Mouse (Mus musculus) layer of hippocampus, postnatal 14 days (tissue): Measurements from ENCODE around the gene Agpat2. TPM values are rescaled to one million over a fixed set of nuclear protein-coding genes. Genes with fewer than 3 reads are reported as not detected.

Source experiments
- DNase-seq, 2 experiments: peaks; one replicate each; pipeline ENCODE4 v3.0.0; 2021 to 2022; ENCODE audit warnings: low spot score in 2 of 2, mixed read lengths in 1 of 2
- total RNA-seq, 2 experiments: library from RNA; stranded (reverse); gene quantifications; 2 replicates each; pipeline ENCODE4 v1.2.3; 2021

Agpat2 gene
- total RNA-seq, 2 experiments from 2014 or later = 1.2 to 1.9 TPM

DNA sequence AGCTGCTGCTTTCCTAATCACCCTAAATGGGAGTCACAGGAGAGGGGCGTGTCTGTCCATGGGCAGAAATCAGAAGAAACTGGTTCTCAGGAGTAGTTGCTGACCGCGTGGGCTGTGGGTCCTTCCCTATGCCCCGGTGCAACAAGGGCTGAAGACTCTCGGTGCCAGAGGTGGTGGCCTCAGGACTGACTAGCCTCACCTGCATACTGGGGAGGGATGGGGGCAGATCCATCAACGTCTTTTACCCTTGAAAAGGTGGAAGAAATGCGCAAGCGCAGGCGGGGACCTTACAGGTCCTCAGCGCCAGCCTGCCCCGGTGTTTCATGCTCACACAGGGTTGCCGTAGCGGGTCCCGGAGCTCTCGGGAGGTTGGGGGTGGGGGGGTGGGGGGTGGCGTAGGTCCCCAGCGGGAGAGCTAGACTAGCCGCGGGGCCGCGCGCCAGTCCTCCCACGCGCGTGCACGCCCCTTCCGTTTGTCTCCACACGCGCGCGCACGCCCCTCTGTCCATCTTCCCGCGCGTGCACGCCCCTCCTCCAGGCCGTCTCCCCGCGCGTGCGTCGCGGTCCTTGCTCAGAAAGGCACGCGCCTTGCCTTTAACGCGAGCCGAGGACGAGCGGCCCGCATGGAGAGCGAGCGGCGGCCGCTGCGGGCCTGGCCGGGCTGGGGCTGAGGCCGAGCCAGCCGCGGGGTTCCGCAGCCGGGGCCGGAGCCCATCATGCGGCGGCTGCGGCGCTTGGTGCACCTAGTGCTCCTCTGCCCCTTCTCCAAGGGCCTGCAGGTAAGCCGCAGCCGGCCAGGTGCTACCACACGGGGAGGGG, 23.9 kb upstream of the Agpat2 start, which contains the start of gene Fam69b:
Fam69b (plus strand) TSS at position 537 of the 819 bp plus-strand sequence.
- DNase-seq = peak; percentile 77 to 87

DNA sequence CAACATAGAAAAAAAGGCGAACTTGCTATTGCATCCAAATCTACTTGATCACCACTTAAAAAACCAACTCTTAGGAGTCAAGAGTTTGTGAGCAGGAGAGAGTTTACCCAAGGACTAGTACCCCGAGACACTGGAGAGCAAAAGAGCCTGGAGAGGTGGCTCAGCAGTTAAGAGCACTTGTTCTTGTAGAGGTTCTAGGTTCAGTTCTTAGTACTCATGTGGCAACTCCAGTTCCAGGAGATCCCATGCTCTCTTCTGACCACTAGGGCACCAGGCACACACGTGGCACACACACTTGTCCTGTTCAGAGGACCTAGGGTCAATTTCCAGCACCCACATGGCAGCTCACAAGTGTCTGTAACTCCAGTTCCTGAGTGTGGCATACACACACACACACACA, 21.9 kb upstream of the Agpat2 start:
- no peak for DNase-seq

- no peak for DNase-seq
Measured at GRCm38 (mm10) chr2:26625419-26625818, 21.2 kb upstream of the Agpat2 start.

GRCm38 (mm10) chr2:26622984-26623383, 18.8 kb upstream of the Agpat2 start:
- no peak for DNase-seq

- no peak for DNase-seq
Measured at GRCm38 (mm10) chr2:26621246-26621645, 17.0 kb upstream of the Agpat2 start.

DNA sequence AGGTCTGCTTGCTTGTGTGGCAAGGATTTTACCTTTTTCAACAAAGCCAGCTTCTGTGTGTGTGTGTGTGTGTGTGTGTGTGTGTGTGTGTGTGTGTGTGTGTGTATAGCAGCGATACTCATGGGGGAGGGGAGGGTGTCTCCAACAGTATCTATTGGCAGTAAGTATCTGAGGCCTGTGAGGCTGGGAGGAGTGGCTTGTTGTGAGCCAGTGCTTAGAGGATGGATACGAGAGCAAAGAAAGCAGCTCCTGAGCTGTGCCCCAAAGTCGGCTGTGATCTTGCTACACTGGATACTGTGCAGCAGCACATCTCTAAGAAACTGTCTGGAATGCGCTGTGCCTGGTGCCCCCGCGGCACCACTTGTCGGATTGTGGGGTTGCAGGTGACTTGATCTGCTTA, 13.7 kb upstream of the Agpat2 start:
- DNase-seq = no peak

DNA sequence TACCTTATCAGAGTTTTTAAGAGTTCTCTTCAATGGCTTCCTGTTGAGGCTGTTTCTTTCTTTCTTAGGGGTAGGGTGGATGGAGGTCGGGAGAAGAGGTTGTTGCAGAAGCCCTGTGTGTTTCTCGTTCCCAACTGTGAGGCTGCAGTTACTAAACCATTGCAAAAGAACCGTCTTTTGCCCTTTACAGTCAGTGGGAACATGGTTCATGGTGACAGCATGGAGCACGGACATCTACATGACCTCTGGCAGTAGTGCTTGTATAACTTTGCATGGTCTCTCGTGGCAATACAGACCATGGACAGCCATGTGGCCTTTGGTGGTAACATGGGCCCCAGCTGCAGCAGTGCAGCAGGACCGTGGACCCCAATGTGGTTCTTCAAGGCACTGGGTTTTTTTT, 13.1 kb upstream of the Agpat2 start:
- DNase-seq = no peak

GRCm38 (mm10) chr2:26615459-26616124, 11.4 kb upstream of the Agpat2 start:
- no peak for DNase-seq

- DNase-seq = no peak
Measured at GRCm38 (mm10) chr2:26614903-26615302, 10.7 kb upstream of the Agpat2 start.

DNA sequence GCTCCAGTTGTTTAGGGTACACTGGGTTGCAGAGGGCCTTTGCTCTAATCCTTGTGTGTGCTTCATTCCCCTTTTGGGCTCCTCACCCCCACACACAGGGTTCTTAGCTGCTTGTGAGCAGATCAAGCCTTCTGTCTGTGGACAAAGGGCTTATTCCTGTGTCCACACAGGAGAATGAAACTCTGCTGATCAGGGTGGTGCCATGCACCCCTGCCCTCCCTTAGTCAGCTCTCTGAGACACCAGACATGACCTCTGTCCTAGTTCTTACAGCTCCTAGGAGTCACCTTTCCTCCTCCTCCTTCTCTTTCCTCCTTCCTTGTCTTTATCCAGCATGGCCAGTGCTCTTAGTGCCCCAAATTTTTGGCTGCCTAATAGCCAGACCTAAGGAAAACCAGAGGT, 7.7 kb upstream of the Agpat2 start:
- DNase-seq = no peak

- DNase-seq = no peak
Measured at GRCm38 (mm10) chr2:26611054-26611453, 6.8 kb upstream of the Agpat2 start.

DNA sequence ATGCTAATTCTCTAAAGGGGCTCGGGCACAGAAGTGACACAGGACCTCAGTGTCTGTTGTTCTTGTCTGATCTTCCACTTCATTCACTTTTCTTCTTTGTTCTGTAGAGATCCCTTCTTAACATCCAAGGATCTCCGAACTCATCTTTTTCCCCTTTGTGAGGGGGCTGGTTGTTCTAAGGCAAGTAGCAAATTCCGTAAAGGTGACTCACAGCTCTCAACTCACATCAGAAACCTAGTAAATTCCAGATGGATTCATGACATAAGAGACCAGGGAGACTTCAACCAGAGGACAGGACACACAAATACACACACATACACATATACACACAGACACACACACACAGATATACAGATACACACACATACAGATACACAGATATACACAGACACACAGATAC, 6.3 kb upstream of the Agpat2 start:
- DNase-seq = no peak

DNA sequence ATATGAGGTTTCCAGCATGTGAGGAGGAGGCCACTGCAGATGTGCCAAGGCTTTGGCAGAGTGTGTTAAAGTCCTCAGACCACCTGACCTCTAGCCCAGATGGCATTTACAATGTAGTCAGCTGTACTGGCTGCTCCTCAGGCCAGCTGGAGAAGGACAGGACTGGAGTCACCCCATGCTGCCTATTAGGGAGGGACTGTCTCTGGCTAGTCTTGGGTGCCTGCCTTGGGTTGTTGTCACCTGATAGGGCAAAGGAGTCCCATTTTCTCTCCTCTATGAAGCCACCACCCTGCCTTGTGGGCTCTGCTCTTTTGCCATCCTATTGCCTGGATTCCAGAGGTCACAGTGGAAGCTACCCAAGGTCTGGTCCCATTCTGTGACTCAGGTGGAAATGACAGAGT, 5.0 kb upstream of the Agpat2 start:
- DNase-seq = no peak

GRCm38 (mm10) chr2:26608781-26609180, 4.6 kb upstream of the Agpat2 start:
- no peak for DNase-seq

GRCm38 (mm10) chr2:26607056-26607910, 3.1 kb upstream of the Agpat2 start:
- DNase-seq = no peak

DNA sequence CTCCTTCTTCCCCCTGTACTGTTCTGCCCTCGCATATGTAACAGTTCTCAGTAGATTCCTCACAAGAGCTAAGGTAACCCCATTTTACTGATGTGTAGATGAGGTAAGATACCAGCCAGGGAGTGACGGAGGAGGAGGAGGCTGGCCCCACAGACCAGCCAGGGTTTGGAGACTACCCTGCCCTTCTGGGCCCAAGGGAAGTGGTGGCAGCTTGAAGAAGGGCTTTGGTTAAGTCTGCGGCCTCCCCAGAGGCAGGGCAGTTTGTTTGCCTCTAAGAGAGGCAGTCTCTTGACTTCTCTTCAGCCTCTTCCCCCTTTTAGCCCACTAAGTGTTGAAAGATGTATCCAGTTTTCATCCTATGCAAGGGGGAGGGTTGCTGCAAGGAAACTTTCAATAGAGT, 2.4 kb upstream of the Agpat2 start:
- no peak for DNase-seq

DNA sequence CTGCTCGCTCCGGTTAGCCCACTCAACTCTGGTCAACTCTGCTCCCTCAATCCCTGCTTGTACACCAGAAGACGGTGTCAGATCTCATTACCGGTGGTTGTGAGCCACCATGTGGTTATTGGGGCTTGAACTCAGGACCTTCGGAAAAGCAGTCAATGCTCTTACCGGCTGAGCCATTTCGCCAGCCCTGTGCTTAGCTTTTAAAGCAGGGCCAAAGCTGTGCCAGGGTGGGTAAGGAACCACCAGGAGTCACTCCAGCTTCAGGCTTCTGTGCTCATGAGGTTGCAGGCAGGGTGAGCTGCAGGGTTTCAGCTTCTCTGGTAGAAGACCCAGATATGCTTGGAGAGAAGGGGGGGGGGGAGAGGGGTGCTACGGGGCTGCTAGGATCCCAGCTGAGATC, 1.1 kb upstream of the Agpat2 start:
- DNase-seq = no peak

- no peak for DNase-seq
Measured at GRCm38 (mm10) chr2:26603159-26603558, 1.1 kb downstream of the Agpat2 start.

DNA sequence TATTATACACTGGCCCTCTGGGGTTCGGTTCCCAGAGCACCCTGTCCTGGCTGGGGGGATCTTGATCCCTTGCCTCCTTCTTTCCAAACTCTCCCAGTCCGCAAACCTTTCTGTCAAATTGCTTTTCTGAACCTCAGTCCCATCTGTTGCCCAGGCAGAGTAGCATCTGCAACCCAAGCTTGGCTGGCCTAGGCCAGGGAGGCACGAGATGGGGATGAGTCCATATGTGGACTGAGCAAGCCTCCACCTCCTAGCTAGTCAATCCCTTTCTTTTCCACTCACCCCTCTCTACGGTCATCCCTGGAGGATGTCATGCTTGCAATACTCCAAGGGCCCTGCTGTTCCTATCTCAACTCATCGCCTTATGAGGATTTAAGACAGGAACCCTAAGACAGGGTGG, 1.6 kb downstream of the Agpat2 start:
- no peak for DNase-seq

DNA sequence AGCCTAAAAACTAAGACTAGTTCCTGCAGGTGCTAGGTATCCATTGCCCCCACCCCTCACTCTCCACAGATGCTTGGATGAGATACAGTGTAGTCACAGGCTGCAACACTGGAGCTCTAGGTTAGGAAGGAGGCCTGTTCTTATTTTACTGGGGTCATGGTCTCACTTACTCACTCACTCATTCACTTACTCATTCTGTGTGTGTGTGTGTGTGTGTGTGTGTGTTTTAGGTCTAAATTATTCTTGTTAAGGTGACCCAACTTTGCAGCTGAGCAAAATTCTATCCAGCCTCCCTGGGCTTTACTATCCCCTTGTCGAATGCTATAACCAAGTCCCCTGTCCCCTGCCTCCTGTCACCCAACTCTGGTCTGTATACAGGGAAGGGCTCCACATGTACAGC, 2.6 kb downstream of the Agpat2 start:
- DNase-seq = no peak

DNA sequence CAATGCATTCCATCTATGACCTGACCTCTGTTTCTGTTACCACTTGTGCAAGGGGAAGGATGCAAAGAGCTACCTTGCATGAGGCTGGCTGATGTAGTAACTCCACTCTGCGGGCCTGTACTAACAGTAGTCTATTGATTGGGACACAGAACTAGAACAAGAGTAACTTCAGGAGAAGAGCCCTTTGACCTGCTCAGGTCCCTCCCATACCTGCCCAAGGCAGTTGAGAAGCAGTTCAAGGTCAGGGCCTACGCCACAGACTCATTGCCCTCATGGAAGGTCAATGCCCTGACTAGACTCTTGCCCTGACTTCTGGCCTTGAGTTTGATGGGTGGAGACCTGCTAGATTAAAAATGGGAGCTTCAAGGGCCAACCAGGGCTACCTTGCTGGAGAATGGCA, 3.6 kb downstream of the Agpat2 start:
- no peak for DNase-seq

- no peak for DNase-seq
Measured at GRCm38 (mm10) chr2:26599965-26600364, 4.3 kb downstream of the Agpat2 start.
